Mouse (Mus musculus) gastrocnemius, adult 2 months (tissue): ENCODE results near the gene Klhl22. TPM values are rescaled to one million over a fixed set of nuclear protein-coding genes. Genes with fewer than 3 reads are reported as not detected.
A peak's percentile ranks its signal among the peaks of the same experiment; 100 is the strongest.

Source experiments
- DNase-seq: peaks from one replicate; pipeline ENCODE4 v3.0.0; 2022
- H3K27ac ChIP-seq: fragments of 200-600 bp; 2 replicates; pipeline ENCODE4 v1.8.1; 2022; ENCODE audit warnings: mild to moderate bottlenecking
- H3K4me3 ChIP-seq: fragments of 200-600 bp; 2 replicates; pipeline ENCODE4 v1.8.1; 2022; ENCODE audit warnings: mild to moderate bottlenecking, moderate library complexity
- CTCF ChIP-seq: fragments of 200-600 bp; IDR thresholded peaks from 2 replicates; pipeline ENCODE4 v1.8.1; 2022; ENCODE audit warnings: antibody characterized with exemption, mild to moderate bottlenecking, moderate library complexity
- intact Hi-C: fragments of 180-260 bp; cut with DNase I; formaldehyde crosslinking; loops from one replicate; pipeline ENCODE4 v1.15.1; 2025
- total RNA-seq, 2 experiments: library from RNA; stranded (reverse); gene quantifications; 2 replicates each; pipeline ENCODE4 v1.2.3; 2021

Klhl22 gene
- total RNA-seq, 2 experiments from 2014 or later = 20.5 to 23.6 TPM

- no peak for DNase-seq
- Histone ChIP-seq H3K4me3 (peak overlapping the region; percentile 82), H3K27ac (peak overlapping the region; percentile 76)
- intact Hi-C loops = no loop called here
- no peak for TF ChIP-seq CTCF
Measured at GRCm38 (mm10) chr16:17806581-17807191, 47.3 kb downstream of the Klhl22 start.

DNA sequence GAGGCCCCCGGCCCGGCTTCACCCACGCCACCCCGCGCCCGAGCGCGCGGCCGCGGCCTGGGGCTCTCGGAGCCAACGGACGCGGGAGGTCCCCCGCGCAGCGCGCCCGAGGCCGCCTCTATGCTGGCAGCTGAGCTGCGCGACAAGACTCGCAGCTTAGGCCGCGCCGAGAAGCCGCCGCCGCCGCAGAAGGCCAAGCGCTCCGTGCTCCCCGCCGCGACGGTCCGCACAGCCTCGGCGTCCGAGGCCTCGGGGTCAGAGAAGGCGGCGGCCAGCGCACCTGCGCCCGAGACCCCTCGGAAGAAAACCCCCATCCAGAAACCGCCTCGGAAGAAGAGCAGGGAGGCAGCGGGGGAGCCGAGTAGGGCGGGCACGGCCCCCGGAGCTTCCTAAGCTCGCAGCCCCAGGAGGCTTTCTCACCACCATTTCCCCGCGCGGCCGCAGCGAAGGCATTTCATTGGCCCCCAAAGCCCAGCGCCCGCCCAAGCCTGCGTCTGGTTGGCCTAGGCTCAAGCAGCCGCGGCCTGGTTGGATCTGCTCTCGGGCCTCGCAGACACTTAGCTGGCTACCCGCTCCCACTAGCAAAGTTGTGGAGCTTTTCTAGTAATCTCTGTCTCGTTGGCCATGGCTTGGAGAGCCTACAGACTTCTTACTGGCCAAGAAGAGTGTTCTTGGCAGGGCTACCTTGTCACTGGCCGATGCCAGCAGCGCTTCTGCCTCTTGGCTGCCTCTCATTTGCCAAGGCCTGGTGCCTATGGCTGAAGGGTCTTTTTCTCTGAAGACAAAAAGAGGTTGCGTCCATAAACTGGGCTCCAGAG is 48.0 kb downstream of the Klhl22 start:
- Histone ChIP-seq H3K27ac (peak overlapping the region; percentile 76), H3K4me3 (peak overlapping the region; percentile 82)
- TF ChIP-seq CTCF = no peak
- peak; percentile 94 for DNase-seq
- intact Hi-C loops = no loop called here

GRCm38 (mm10) chr16:17809125-17809524 is 49.7 kb downstream of the Klhl22 start:
- intact Hi-C loops = no loop called here
- TF ChIP-seq CTCF = no peak
- no peak for DNase-seq
- Histone ChIP-seq H3K27ac (peak overlapping the region; percentile 50), H3K4me3 (no peak overlapping the region)

DNA sequence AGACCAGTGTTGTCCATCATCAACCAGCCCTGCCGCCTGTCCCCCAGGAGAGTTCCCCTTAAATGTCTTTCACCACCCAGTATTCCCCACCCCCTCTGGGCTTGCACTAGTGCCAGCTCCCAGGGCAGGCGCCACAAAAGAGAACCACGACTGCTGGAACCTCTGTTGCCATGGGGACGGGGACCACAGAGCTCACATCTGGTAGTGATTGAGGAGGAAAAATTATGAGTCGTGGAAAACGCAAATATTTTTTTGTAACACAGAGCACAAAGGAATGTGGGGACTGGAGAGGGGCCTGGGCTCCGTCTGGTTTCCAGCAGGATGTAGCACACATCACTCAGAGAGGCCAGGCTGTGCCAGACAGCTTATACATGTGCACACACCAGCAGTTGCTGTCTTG is 50.3 kb downstream of the Klhl22 start:
- H3K27ac ChIP-seq = peak overlapping the region; percentile 50
- intact Hi-C loops = loop anchor here (5.0 kb wide), 1 partner anchor 47 kb away; no protein-coding TSS in a partner anchor

GRCm38 (mm10) chr16:17812120-17812519 is 52.7 kb downstream of the Klhl22 start:
- DNase-seq = no peak
- Histone ChIP-seq H3K27ac (no peak overlapping the region), H3K4me3 (no peak overlapping the region)
- peak; percentile 91 for TF ChIP-seq CTCF
- intact Hi-C loops = loop anchor here (2.0 to 5.0 kb wide), 3 partner anchors 25 to 67 kb away; no protein-coding TSS in a partner anchor

More for the DNA sequence above, 50.3 kb downstream of the Klhl22 start:
- no peak for TF ChIP-seq CTCF
- H3K4me3 ChIP-seq = no peak overlapping the region
- DNase-seq = peak; percentile 85

GRCm38 (mm10) chr16:17813173-17813572 is 53.8 kb downstream of the Klhl22 start:
- Histone ChIP-seq H3K4me3 (no peak overlapping the region), H3K27ac (no peak overlapping the region)
- intact Hi-C loops = loop anchor here (2.0 to 5.0 kb wide), 3 partner anchors 26 to 68 kb away; no protein-coding TSS in a partner anchor
- no peak for DNase-seq
- TF ChIP-seq CTCF = no peak

GRCm38 (mm10) chr16:17815411-17816402 is 56.3 kb downstream of the Klhl22 start:
- peak; percentile 82 for TF ChIP-seq CTCF
- intact Hi-C loops = no loop called here
- peak overlapping the region; percentile 55 for H3K27ac ChIP-seq

DNA sequence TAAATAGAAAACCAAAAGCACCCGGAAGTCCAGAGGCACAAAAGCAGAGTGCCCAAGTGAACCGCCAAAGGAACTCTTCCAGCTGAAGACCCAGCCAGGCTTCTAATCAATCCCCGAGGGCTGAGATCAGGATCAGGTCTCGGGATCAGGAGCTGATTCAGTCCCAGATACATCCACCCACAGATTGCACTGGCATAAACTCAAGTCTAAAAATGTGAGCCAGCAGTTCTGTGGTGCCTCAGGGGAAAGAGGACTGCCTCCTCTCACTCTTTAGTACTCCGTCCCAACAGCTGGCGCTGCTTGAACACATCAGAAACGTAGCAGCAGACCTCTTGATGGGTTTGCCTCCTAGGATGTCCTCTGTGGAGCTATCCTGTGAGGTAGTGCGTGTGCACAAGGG is 57.1 kb downstream of the Klhl22 start:
- intact Hi-C loops = no loop called here
- Histone ChIP-seq H3K4me3 (no peak overlapping the region), H3K27ac (no peak overlapping the region)
- no peak for TF ChIP-seq CTCF
- no peak for DNase-seq

More at GRCm38 (mm10) chr16:17815411-17816402, 56.3 kb downstream of the Klhl22 start:
- peak overlapping the region; percentile 72 for H3K4me3 ChIP-seq
- peak; percentile 77 for DNase-seq

DNA sequence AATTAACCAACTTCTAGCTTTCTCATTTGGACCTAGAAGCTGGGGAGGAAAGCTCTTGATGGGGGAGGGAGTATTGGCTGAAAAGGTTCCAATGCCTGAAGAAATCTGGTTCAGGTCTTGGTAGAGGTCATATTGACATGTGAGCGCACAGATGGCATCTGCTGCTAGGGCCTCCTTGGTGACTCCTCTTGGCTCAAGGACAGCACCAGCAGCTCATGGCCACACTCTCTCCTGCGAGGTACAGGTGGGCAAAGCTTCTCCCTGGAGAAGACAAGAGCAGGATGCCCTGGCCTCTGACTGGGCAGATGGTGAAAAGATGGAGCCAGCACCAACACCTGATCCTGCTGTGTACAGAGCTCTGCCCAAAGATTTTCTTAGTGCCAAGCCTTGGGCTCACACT is 67.1 kb downstream of the Klhl22 start:
- H3K4me3 ChIP-seq = no peak overlapping the region
- DNase-seq = no peak
- intact Hi-C loops = no loop called here
- TF ChIP-seq CTCF = no peak
- no peak overlapping the region for H3K27ac ChIP-seq

- Histone ChIP-seq H3K27ac (no peak overlapping the region), H3K4me3 (no peak overlapping the region)
- no peak for TF ChIP-seq CTCF
- DNase-seq = no peak
- intact Hi-C loops = no loop called here
Measured at GRCm38 (mm10) chr16:17828229-17828628, 68.8 kb downstream of the Klhl22 start.

- Histone ChIP-seq H3K27ac (no peak overlapping the region), H3K4me3 (no peak overlapping the region)
- no peak for TF ChIP-seq CTCF
- no peak for DNase-seq
- intact Hi-C loops = no loop called here
Measured at GRCm38 (mm10) chr16:17828867-17829266, 69.4 kb downstream of the Klhl22 start.
